Mouse (Mus musculus) megakaryocyte, embryonic 14.5 days (primary cell): ENCODE results near the gene Taar4. TPM values are rescaled to one million over a fixed set of nuclear protein-coding genes. Genes with fewer than 3 reads are reported as not detected.

Source experiments
- H3K27me3 ChIP-seq: replicated peaks from 2 replicates; pipeline ENCODE3; 2012; ENCODE audit warnings: inconsistent platforms
- H3K36me3 ChIP-seq: replicated peaks from 2 replicates; pipeline ENCODE3; 2012; ENCODE audit warnings: low read length, inconsistent platforms, mixed read lengths
- H3K4me1 ChIP-seq: 2 replicates; pipeline ENCODE4 v1.6.1; 2012; ENCODE audit warnings: inconsistent platforms
- H3K4me3 ChIP-seq: replicated peaks from 2 replicates; pipeline ENCODE3; 2012; ENCODE audit warnings: moderate library complexity, mild to moderate bottlenecking, inconsistent platforms
- H3K9me3 ChIP-seq: 2 replicates; pipeline ENCODE4 v1.6.1; 2012; ENCODE audit warnings: inconsistent platforms
- FLI1 ChIP-seq: IDR thresholded peaks from 2 replicates; pipeline ENCODE4 v1.6.1; 2012; ENCODE audit warnings: low read length, inconsistent platforms, mixed read lengths
- GATA1 ChIP-seq: IDR thresholded peaks from 3 replicates; pipeline ENCODE4 v1.6.1; 2012; ENCODE audit warnings: mixed read lengths, low read length, inconsistent platforms, borderline replicate concordance
- polyA plus RNA-seq: library from polyadenylated mRNA; stranded (reverse); fragments of >175 nt; gene quantifications from 2 replicates; pipeline ENCODE4 v1.2.3, GENCODE M21; 2012; ENCODE audit warnings: low replicate concordance; ENCODE audit not compliant: insufficient read depth

Taar4 gene
- polyA plus RNA-seq: not detected in 2 replicates

- Histone ChIP-seq H3K4me1 (peaks cover 9% of the 10 kb centered on the region), H3K36me3 (no peaks in the 10 kb centered on the region), H3K9me3 (peaks cover 5% of the 10 kb centered on the region; the same call in 1 of the 2 replicates), H3K4me3 (peak within 1 kb of the TSS; percentile 48), H3K27me3 (no peaks in the 10 kb centered on the region)
- TF ChIP-seq GATA1 (no peak), FLI1 (no peak)
Measured at GRCm38 (mm10) chr10:23960444-23960915, at the start of gene Taar4. Taar4 (plus strand) TSS chr10:23960494.

DNA sequence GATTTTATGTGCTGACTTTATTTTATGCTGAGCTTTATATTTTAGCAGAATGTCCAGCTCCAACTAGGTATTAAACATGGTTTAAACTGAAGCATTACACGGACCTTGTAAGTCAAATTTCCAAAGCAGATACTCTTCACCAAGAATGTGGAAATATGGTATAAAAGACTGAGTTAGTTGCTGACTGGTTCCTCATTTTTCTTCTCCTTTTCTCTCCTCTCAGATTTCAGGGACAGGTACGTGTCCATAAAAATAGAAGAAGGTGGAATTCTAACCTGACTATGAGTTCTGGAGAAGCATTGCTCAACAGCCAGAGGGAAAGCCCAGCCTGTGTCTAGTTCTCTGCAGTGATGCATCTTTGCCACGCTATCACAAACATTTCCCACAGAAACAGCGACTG, 40.2 kb upstream of the Taar4 start, which contains the start of gene Taar1:
TSS of gene Taar1 (plus strand) at position 301 of the 400 bp plus-strand sequence.
- H3K27me3 ChIP-seq: no peaks in the 10 kb centered on the region
- no peak for TF ChIP-seq FLI1
- no peak for TF ChIP-seq GATA1
- no peaks in the 10 kb centered on the region for H3K36me3 ChIP-seq
- H3K4me3 ChIP-seq: no peak within 1 kb of the TSS
- peaks cover 3% of the 10 kb centered on the region; the same call in 1 of the 2 replicates for H3K9me3 ChIP-seq
- no peaks in the 10 kb centered on the region for H3K4me1 ChIP-seq

- Histone ChIP-seq H3K9me3 (no peaks in the 10 kb centered on the region), H3K36me3 (no peaks in the 10 kb centered on the region), H3K4me3 (no peak overlapping the region), H3K4me1 (no peaks in the 10 kb centered on the region), H3K27me3 (no peaks in the 10 kb centered on the region)
- TF ChIP-seq GATA1 (no peak), FLI1 (no peak)
Measured at GRCm38 (mm10) chr10:23922468-23922867, 37.8 kb upstream of the Taar4 start.

DNA sequence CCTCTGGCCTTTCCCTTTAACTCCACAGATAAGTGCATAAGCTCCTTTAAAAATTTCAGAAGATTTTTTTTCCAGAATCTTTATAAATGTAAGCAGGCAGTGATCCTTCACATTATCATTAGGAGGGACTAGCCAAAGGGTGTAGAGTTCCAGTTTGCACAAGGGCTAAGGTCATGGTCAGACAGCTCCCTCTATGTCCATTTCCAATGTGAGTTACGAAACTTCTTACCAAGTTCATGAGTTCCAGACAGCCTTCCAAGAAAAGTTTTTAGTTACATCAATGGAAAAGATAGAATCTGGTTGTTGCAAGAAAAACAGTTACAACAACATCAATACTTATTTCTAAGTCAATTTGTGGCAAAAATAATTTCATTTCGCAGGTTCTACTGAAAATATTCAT, 36.4 kb upstream of the Taar4 start:
- H3K27me3 ChIP-seq: no peaks in the 10 kb centered on the region
- H3K4me3 ChIP-seq: no peak overlapping the region
- no peak for TF ChIP-seq GATA1
- no peak for TF ChIP-seq FLI1
- H3K9me3 ChIP-seq: peaks cover 3% of the 10 kb centered on the region; the same call in 1 of the 2 replicates
- H3K4me1 ChIP-seq: peaks cover 4% of the 10 kb centered on the region; the same call in 1 of the 2 replicates
- H3K36me3 ChIP-seq: no peaks in the 10 kb centered on the region

- no peaks in the 10 kb centered on the region for H3K4me1 ChIP-seq
- TF ChIP-seq GATA1: no peak
- TF ChIP-seq FLI1: no peak
- H3K36me3 ChIP-seq: no peaks in the 10 kb centered on the region
- no peak overlapping the region for H3K4me3 ChIP-seq
- peaks cover 6% of the 10 kb centered on the region; the same call in 1 of the 2 replicates for H3K9me3 ChIP-seq
- H3K27me3 ChIP-seq: no peaks in the 10 kb centered on the region
Measured at GRCm38 (mm10) chr10:23937613-23938012, 22.7 kb upstream of the Taar4 start.

GRCm38 (mm10) chr10:23938312-23938711, 22.0 kb upstream of the Taar4 start, which contains the start of gene Taar2:
Taar2 (plus strand) TSS chr10:23938572.
- TF ChIP-seq GATA1: no peak
- no peak for TF ChIP-seq FLI1
- H3K4me1 ChIP-seq: no peaks in the 10 kb centered on the region
- H3K36me3 ChIP-seq: no peaks in the 10 kb centered on the region
- H3K9me3 ChIP-seq: peaks cover 6% of the 10 kb centered on the region; the same call in 1 of the 2 replicates
- no peak within 1 kb of the TSS for H3K4me3 ChIP-seq
- H3K27me3 ChIP-seq: no peaks in the 10 kb centered on the region

GRCm38 (mm10) chr10:23942465-23942864, 17.8 kb upstream of the Taar4 start:
- TF ChIP-seq GATA1 (no peak), FLI1 (no peak)
- Histone ChIP-seq H3K4me1 (no peaks in the 10 kb centered on the region), H3K9me3 (peaks cover 6% of the 10 kb centered on the region; the same call in 1 of the 2 replicates), H3K27me3 (no peaks in the 10 kb centered on the region), H3K36me3 (no peaks in the 10 kb centered on the region), H3K4me3 (no peak overlapping the region)

DNA sequence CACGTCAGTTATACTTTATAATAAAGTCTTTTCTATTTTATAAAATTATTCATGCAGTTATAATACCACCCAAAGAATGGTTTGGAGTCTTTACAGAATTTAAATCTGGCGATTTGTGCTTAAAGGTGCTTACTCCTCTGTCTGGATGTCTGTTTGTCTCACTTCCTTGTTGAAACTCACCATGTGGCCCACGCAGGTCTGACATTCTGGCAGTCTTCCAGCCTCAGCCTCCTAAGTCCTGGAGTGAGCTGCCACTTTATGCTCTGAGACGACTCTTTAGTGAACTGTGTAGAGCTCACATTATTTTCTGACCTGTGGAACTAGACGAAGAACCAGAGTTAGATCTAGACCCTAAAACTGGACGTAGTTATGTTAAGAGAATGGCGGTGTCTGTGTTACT, 12.3 kb upstream of the Taar4 start:
- Histone ChIP-seq H3K4me3 (no peak overlapping the region), H3K9me3 (no peaks in the 10 kb centered on the region), H3K27me3 (no peaks in the 10 kb centered on the region), H3K4me1 (no peaks in the 10 kb centered on the region), H3K36me3 (no peaks in the 10 kb centered on the region)
- TF ChIP-seq FLI1 (no peak), GATA1 (no peak)

DNA sequence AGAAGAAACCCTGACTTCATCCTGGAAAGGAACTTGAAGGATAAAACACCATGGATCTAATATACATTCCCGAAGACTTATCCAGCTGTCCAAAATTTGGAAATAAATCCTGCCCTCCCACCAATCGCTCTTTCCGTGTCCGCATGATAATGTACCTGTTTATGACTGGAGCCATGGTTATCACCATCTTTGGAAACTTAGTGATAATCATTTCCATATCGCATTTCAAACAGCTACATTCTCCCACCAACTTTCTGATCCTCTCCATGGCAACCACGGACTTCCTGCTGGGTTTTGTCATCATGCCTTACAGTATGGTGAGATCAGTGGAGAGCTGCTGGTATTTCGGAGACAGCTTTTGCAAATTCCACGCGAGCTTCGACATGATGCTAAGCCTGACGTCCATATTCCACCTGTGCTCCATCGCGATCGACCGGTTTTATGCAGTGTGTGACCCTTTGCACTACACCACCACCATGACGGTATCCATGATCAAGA, 10.7 kb upstream of the Taar4 start, which contains the start of gene Taar3:
TSS of gene Taar3 (plus strand) at position 51 of the 498 bp plus-strand sequence.
- H3K36me3 ChIP-seq: no peaks in the 10 kb centered on the region
- no peak within 1 kb of the TSS for H3K4me3 ChIP-seq
- H3K4me1 ChIP-seq: no peaks in the 10 kb centered on the region
- no peaks in the 10 kb centered on the region for H3K9me3 ChIP-seq
- H3K27me3 ChIP-seq: no peaks in the 10 kb centered on the region
- TF ChIP-seq FLI1: no peak
- no peak for TF ChIP-seq GATA1

GRCm38 (mm10) chr10:23951714-23952113, 8.6 kb upstream of the Taar4 start:
- Histone ChIP-seq H3K9me3 (no peaks in the 10 kb centered on the region), H3K27me3 (no peaks in the 10 kb centered on the region), H3K4me3 (no peak overlapping the region), H3K36me3 (no peaks in the 10 kb centered on the region), H3K4me1 (no peaks in the 10 kb centered on the region)
- TF ChIP-seq GATA1: no peak
- no peak for TF ChIP-seq FLI1
